Mouse (Mus musculus) retina, embryonic 14.5 days (tissue): ENCODE data around the gene Garem2.
A peak's percentile ranks its signal among the peaks of the same experiment; 100 is the strongest.

ENCODE experiments used
- DNase-seq: peaks from one replicate; pipeline ENCODE4 v3.0.0-alpha.2; 2015; ENCODE audit warnings: low spot score

Gene Garem2

DNA sequence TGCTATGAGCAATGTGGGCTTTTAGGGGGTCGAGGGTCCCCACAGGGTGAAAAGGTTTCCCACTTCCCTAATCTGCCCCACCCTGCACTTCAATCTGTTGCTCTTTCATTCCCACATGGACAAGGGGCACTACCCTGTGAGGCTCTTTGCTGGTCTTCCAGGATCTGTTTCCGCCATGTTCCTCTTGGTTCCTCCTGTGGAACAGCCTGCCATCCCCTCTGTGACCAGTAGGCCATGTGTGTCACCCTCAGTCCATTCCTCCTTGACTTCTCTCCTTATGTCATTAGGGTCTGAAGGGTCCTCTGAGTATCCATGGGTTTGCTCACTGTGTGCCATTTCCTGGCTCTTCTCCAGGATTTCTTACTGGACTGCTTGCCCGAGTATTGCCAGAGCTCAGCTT is 6.8 kb downstream of the Garem2 start:
- DNase-seq: peak; percentile 49

- DNase-seq: no peak
Measured at GRCm38 (mm10) chr5:30112533-30113068, 7.6 kb downstream of the Garem2 start.

DNA sequence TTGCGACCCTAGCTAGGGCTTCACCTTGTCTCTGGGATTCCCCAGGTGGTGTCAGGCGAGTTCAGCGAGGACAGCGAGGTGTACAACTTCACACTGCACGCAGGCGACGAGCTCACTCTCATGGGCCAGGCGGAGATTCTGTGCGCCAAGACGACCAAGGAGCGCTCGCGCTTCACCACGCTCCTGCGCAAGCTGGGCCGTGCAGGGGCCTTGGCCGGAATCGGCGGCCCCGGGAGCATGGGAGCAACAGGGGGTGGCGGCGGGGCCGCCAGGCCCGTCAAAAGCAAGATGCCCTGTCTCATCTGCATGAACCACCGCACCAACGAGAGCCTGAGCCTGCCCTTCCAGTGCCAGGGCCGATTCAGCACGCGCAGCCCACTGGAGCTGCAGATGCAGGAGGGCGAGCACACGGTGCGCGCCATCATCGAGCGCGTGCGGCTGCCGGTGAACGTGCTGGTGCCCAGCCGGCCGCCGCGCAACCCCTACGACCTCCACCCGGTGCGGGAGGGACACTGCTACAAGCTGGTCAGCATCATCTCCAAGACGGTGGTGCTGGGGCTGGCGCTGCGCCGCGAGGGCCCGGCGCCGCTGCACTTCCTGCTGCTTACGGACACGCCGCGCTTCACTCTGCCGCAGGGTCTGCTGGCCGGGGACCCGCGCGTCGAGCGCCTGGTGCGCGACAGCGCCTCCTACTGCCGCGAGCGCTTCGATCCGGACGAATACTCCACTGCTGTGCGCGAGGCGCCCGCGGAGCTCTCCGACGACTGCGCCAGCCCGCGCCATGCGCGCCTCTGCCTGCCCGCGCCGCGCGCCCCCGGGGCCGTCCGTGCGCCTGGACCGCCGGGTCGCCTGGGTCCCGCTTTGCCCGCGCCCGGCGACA is 9.2 kb downstream of the Garem2 start:
- peak; percentile 91 for DNase-seq

DNA sequence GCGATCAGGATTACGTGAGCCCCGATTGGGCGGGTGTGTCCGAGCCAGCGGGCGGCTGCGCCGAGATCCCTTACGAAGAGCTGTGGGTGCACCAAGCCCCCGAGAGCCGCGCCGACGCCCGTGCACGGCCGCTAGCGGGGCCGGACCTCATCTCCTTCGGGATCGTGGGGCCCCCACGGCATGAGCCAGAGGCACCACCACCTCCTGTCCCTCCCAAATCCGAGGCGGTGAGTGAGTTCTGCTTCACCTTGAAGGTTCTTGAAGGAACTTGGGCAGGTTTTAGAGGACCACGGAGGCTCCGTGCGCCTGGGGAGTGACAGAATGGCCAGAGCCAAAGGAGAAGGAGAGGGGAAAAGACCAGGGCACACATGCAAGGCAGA is 9.8 kb downstream of the Garem2 start:
- DNase-seq: no peak

- DNase-seq: peak; percentile 39
Measured at GRCm38 (mm10) chr5:30115718-30116117, 10.8 kb downstream of the Garem2 start.

DNA sequence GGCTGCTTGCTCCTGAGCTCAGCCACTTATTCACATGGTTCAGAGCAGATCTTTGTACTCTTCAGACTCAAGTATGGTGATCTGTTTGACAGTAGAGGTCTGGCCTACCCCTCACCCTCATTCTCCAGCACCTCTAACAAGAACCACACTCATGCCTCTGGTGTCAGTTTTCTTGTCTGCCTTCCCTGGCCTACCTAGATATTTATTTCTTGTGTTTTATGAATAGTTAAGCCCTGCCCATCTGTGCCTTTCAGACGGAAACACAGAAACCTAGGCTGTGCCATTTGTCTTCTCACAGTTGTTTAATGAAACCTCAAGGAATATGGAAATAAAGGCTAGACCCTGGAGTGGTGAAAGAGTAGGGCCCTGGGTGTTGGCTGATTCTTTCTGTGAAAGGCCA is 13.1 kb downstream of the Garem2 start:
- DNase-seq: no peak

DNA sequence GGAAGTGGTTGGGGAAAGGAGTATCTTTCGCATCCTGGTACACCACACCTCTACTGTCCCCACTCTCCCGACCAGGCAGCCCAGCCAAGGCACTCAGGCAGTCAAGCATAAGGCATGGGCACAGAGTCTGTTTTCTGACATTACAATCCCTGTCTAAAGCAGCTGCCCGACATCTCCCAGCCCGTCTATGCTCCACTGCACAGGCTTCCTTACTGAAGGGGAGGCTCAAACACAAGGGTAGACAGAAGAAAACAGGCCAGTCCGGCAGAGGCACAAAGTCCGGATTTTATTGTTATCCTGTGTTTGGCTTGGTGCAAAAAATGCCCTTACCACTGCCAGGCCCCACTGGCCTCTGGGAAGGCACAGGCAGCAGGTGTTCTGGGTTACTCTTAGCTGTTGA is 14.2 kb downstream of the Garem2 start:
- no peak for DNase-seq

DNA sequence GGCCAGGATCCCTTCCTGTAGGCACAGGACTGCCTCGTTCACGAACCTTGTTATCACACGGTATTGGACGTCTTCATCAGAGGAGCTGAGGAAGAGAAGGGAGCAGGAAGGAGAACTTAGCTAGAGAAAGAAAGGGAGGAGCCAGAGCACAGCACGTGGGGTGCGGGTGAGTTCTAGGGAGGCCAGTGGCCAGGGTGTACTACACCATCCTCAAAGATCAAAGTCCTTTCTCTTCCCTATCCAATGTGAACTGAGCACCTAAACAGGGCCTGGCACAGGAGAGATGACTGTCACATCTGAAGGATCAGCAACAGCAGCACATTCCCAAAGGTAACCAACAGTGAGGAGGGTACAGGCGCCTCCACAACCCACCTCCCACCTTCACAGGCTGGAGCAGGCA is 15.1 kb downstream of the Garem2 start:
- no peak for DNase-seq

GRCm38 (mm10) chr5:30122481-30122880 is 17.5 kb downstream of the Garem2 start:
- DNase-seq: no peak

DNA sequence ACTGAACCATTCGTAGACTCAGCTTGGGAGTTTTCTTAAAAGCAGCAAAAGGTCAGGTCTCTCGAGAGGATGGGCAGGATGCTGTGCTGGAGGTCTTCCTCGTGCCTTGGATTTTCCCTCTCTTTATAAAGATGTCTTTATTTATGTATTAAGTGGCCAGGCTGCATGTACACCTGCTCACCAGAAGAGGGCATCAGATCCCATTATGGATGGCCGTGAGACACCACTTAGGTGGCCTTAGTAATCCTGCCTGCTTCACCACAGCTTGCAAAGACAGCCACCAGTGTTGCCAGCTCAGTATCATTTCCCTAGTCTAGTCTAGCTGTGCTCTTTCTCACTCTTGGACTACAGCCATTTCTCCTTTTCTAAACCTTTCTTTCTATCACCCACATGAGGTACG is 20.6 kb downstream of the Garem2 start:
- peak; percentile 75 for DNase-seq

- DNase-seq: no peak
Measured at GRCm38 (mm10) chr5:30126756-30127155, 21.8 kb downstream of the Garem2 start.

- DNase-seq: no peak
Measured at GRCm38 (mm10) chr5:30127921-30128597, 23.1 kb downstream of the Garem2 start.

DNA sequence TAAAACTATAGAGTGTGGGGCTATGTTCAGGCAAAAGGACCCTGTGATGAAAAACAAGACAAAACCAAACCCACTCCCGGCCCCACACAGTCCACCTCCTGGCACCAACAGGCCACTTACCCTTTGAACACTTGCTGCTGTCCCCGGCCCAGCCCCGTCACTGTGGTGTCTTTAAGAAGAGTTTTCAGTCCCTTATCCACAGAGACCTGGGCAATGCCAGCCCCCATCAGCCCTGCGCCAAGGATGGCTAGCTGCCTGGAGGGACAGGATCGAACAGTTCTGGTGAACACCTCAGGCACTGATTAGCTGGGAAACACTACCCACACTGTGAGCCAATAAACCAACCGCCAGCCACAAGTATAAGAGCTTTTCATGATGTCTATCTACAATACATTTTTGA is 23.7 kb downstream of the Garem2 start:
- no peak for DNase-seq

DNA sequence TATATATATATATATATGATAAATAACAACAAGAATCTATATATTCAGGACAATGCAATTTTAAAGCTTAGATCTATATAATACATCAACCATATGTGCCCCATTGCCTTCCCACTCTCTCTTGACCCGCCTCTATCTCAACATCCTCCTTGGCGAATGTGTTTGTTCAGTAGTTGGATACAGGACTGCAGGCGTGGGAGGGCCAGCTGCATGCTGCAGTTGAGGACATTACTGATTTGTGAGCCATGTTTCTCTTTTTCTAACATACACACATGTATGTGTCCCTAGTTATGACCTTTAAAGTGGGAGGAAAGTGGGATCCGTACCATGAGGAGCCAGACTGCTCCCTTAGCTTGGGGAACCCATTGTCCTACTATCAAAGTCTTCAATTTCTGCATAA is 26.3 kb downstream of the Garem2 start:
- no peak for DNase-seq

DNA sequence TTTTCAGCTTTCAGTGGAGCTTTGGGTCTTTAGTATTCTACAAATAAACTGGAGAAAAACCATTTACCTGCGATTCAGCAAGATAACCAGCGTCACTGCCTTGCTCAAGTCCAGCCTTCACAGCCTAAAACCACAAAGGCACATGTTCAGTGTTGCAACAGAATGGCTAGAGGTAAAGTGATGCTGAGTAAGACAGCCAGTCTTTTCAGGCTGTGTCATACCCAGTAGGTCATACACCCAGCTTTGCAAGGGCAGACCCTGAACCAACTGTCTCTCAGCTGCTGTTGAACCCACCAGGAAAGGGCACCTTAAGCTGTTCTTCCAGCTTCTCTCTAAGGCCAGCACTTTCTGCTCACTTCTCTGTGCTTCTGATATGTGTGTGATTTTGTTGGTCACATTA is 27.2 kb downstream of the Garem2 start:
- DNase-seq: no peak

GRCm38 (mm10) chr5:30135711-30136231 is 30.8 kb downstream of the Garem2 start:
- DNase-seq: no peak

- no peak for DNase-seq
Measured at GRCm38 (mm10) chr5:30137271-30137670, 32.3 kb downstream of the Garem2 start.

DNA sequence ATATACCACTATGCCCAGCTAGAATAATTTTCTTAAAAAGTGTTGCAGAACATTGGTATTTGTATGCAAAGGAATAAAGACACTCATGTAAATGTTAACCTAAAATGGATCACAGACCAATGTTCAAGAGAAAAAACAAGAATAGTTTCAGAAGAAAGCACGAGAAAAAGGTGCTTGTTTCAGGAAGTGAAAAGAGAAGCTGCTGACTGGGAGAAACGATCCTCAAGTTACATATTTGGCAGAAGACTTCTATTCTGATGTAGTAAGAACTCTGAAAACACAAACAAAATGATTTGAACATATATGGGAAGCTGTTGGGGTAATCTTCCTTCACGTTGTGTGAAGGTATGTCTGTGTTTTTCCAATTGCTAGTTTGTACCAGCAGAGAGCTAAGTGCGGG is 33.2 kb downstream of the Garem2 start:
- no peak for DNase-seq

- DNase-seq: no peak
Measured at GRCm38 (mm10) chr5:30146526-30146925, 41.6 kb downstream of the Garem2 start.

DNA sequence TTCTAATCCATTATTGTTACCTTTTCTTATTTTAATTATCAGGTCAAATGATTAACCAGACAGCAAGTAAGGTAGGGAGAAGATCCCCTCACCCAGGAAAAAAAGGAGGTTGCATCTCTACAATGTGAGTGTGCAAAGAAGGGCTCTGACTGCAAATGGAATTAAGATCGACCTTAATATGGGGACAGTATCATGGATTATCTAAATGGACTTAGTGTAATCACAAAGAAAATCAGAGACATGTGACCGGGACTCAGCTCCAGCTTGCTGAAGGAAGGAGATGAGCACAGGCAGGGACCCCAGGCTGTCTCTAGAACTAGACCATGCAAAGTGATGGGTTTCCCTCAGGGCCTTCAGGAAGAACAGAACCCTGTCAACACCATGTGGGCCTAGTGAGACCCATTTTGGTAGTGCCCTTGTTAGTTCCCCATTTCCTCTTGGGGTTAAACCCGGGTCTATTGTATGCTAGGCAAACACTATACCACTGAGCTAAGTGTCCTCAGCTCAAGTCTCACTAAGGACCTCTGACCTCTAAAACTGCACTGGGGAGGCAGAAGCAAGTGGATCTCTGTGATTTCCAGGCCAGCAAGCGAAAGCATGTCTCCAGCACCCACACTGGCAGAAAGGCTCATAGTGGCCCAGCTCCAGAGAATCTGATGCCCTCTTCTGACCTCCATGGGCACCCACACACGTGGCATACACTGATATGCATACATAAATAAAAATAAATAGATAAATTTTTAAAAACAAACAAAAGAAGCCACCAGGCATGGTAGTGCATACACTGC is 43.4 kb downstream of the Garem2 start:
- DNase-seq: no peak

DNA sequence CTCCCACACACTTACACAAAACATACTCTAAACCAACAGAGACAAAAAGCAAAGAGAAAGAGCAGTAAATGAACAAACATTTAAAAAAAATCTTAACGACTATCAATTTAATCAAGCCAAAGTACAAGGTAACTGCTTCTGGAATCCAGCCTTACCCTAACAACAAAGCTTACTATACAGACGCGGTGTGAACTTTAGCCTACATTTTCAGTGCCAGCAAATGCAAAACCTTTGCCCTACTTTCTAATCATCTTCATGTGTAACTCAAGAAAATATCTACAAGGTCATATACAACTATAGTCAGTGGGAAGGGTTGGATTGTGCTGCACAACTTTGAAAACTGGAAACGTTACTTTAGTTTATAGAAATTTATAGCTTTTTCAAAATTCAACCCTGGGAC is 47.0 kb downstream of the Garem2 start:
- DNase-seq: peak; percentile 5

GRCm38 (mm10) chr5:30152413-30152812 is 47.5 kb downstream of the Garem2 start:
- DNase-seq: no peak
